Mouse (Mus musculus) intestine, postnatal 0 days (tissue): ENCODE data around the gene Hacd2. TPM values are rescaled to one million over a fixed set of nuclear protein-coding genes. Genes with fewer than 3 reads are reported as not detected.

Source experiments
- ATAC-seq: fragments of 200-750 bp; cut with Nextera tagmentation; 2 replicates; pipeline ENCODE4 v1.8.0; 2017; ENCODE audit warnings: mild to moderate bottlenecking, moderate TSS enrichment, moderate library complexity
- H3K27ac ChIP-seq: fragments of 300-500 bp; sonication (generic); 2 replicates; pipeline ENCODE4 v1.5.1; 2014; ENCODE audit warnings: mild to moderate bottlenecking, low read depth, low read length, moderate library complexity
- H3K27me3 ChIP-seq: fragments of 300-500 bp; sonication (generic); replicated peaks from 2 replicates; pipeline ENCODE4 v1.6.1; 2014; ENCODE audit warnings: low read length, mixed read lengths; ENCODE audit not compliant: control insufficient read depth, insufficient read depth
- H3K36me3 ChIP-seq: fragments of 300-500 bp; sonication (generic); 2 replicates; pipeline ENCODE4 v1.6.1; 2014; ENCODE audit warnings: mild to moderate bottlenecking, moderate library complexity; ENCODE audit not compliant: control insufficient read depth, insufficient read depth
- H3K4me1 ChIP-seq: fragments of 300-500 bp; sonication (generic); replicated peaks from 2 replicates; pipeline ENCODE4 v1.6.1; 2014; ENCODE audit warnings: antibody characterized with exemption, low read length, mixed read lengths; ENCODE audit not compliant: control insufficient read depth, insufficient read depth
- H3K4me2 ChIP-seq: fragments of 300-500 bp; sonication (generic); replicated peaks from 2 replicates; pipeline ENCODE4 v1.6.1; 2014; ENCODE audit warnings: low read depth, mild to moderate bottlenecking, moderate library complexity
- H3K4me3 ChIP-seq: fragments of 300-500 bp; sonication (generic); 2 replicates; pipeline ENCODE4 v1.5.1; 2014; ENCODE audit warnings: low read depth, low read length
- H3K9ac ChIP-seq: fragments of 300-500 bp; sonication (generic); 2 replicates; pipeline ENCODE4 v1.6.1; 2014; ENCODE audit warnings: mild to moderate bottlenecking, low read depth, low read length
- H3K9me3 ChIP-seq: fragments of 300-500 bp; sonication (generic); 2 replicates; pipeline ENCODE4 v1.6.1; 2016; ENCODE audit warnings: mixed run types; ENCODE audit not compliant: control insufficient read depth
- CTCF ChIP-seq: sonication (generic); IDR thresholded peaks from 2 replicates; pipeline ENCODE4 v1.5.1; 2016; ENCODE audit warnings: low read depth, mild to moderate bottlenecking, control low read depth, antibody characterized with exemption, moderate library complexity
- WGBS: fragments of 180-500 bp; shearing (Covaris S2); extraction: QIAGEN DNeasy Blood & Tissue Kit; methylation state at CpG from one replicate; pipeline ENCODE4 v1.1.7; 2014; 5-methylcytosine and 5-hydroxymethylcytosine counted together
- polyA plus RNA-seq: library from polyadenylated mRNA; unstranded; fragments of >200 nt; fragmentation: Nextera tagmentation; extraction: Ambion mirVana; gene quantifications from 2 replicates; pipeline ENCODE4 v1.2.1, GENCODE M21; 2015

The Hacd2 gene
- polyA plus RNA-seq, 1 experiment from 2014 or later, result 80.2 TPM

- Histone ChIP-seq H3K9ac (no peak overlapping the region), H3K9me3 (no peaks in the 10 kb centered on the region), H3K4me2 (0 out of 2 replicates have a peak overlapping the region, but pooled peaks have one; percentile 18), H3K4me1 (no peaks in the 10 kb centered on the region; the same call in 1 of the 2 replicates), H3K27me3 (no peaks in the 10 kb centered on the region), H3K36me3 (peaks cover 24% of the 10 kb centered on the region), H3K4me3 (peak overlapping the region; percentile 19), H3K27ac (peak overlapping the region; percentile 70)
- 63% methylated on average over 9 of the region's 9 CpGs for WGBS
- ATAC-seq, result peak; percentile 10; the same call in 1 of the 2 replicates
- TF ChIP-seq CTCF, result no peak
These were observed 27.5 kb upstream of the Hacd2 start for GRCm38 (mm10) chr16:34994641-34995141.

- Histone ChIP-seq H3K9me3 (no peaks in the 10 kb centered on the region), H3K27me3 (no peaks in the 10 kb centered on the region), H3K4me1 (no peaks in the 10 kb centered on the region; the same call in 1 of the 2 replicates), H3K4me3 (peak overlapping the region; percentile 10), H3K36me3 (peaks cover 24% of the 10 kb centered on the region), H3K27ac (peak overlapping the region; percentile 57), H3K9ac (peak overlapping the region; percentile 35), H3K4me2 (peak overlapping the region; percentile 44; the same call in 1 of the 2 replicates)
- 42% methylated on average over 5 of the region's 5 CpGs for WGBS
- no peak for TF ChIP-seq CTCF
- no peak for ATAC-seq
These were observed 26.1 kb upstream of the Hacd2 start for GRCm38 (mm10) chr16:34996133-34996532.

DNA sequence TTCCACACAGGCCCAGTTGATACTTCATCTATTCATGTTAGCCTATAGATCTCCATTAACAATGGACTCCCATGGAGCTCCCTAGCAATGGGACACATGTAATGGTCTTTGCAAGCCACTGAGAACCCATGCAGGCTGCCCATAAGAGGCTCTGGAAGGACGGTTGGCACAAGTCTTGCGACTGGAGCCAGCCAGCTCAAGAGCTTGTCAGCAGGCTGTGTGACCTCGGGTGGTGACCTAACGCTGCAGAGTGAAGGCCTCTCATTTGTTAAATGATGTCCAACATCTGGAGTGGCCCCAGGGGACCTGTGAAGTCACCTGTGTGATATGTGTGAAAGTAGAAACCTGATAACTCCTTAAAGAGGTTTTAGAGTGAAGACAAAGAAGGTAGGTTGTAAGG is 25.2 kb upstream of the Hacd2 start:
- Histone ChIP-seq H3K9ac (peak overlapping the region; percentile 40), H3K27me3 (no peaks in the 10 kb centered on the region), H3K27ac (peak overlapping the region; percentile 31; the same call in 1 of the 2 replicates), H3K4me1 (no peaks in the 10 kb centered on the region; the same call in 1 of the 2 replicates), H3K4me2 (peak overlapping the region; percentile 44), H3K4me3 (peak overlapping the region; percentile 10), H3K36me3 (peaks cover 24% of the 10 kb centered on the region), H3K9me3 (no peaks in the 10 kb centered on the region)
- no peak for ATAC-seq
- 67% methylated on average over 4 of the region's 4 CpGs for WGBS
- no peak for TF ChIP-seq CTCF

DNA sequence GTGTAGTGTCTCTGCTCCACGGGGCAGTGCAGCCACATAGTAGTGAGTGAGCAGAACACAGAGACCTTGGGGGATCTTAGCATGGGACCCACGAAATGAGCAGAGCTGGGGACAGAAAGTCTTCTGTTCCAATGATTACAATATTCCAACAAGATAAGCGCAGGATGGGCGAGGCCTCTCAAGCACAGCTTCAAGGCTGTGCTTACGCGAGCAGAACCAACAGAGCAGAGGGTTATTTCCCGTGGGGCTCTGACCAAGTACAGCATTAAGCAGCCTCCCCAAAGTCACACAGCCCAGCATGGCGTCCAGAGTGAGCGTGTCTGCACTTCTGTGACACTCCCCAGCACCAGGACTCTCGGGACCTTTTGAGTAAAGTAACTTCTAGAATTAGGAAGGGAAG is 24.7 kb upstream of the Hacd2 start:
- 0 out of 2 replicates have a peak, but pooled peaks have one; percentile 27 for ATAC-seq
- H3K27me3 ChIP-seq, result no peaks in the 10 kb centered on the region
- peaks cover 24% of the 10 kb centered on the region for H3K36me3 ChIP-seq
- peak overlapping the region; percentile 31 for H3K27ac ChIP-seq
- H3K4me3 ChIP-seq, result peak overlapping the region; percentile 10
- TF ChIP-seq CTCF, result no peak
- peak overlapping the region; percentile 40 for H3K9ac ChIP-seq
- H3K4me2 ChIP-seq, result peak overlapping the region; percentile 44
- WGBS, result 37% methylated on average over 10 of the region's 10 CpGs
- no peaks in the 10 kb centered on the region for H3K9me3 ChIP-seq
- no peaks in the 10 kb centered on the region; the same call in 1 of the 2 replicates for H3K4me1 ChIP-seq

GRCm38 (mm10) chr16:34999016-34999415 is 23.2 kb upstream of the Hacd2 start:
- ATAC-seq, result no peak
- 71% methylated on average over 3 of the region's 3 CpGs for WGBS
- H3K4me1 ChIP-seq, result no peaks in the 10 kb centered on the region; the same call in 1 of the 2 replicates
- no peaks in the 10 kb centered on the region for H3K9me3 ChIP-seq
- peaks cover 19% of the 10 kb centered on the region for H3K36me3 ChIP-seq
- H3K27me3 ChIP-seq, result no peaks in the 10 kb centered on the region
- no peak overlapping the region for H3K9ac ChIP-seq
- no peak overlapping the region for H3K4me3 ChIP-seq
- H3K27ac ChIP-seq, result no peak overlapping the region
- no peak for TF ChIP-seq CTCF
- no peak overlapping the region for H3K4me2 ChIP-seq

DNA sequence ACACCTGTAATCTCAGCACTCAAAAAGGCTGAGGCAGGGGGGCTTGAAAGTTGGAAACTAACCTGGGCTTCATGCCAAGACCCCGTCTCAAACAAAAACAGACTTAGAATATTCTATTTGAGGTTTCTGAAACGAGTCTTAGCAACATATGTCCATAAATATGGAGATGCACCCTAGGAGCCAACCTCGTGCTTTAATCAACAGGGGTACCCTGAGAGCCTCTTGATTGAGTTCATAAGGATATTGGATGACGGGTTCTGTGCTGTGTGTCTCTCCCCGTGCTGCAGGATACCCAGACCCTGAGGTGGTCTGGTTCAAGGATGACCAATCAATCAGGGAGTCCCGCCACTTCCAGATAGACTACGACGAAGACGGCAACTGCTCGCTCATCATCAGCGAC is 22.2 kb upstream of the Hacd2 start:
- no peak for TF ChIP-seq CTCF
- no peak for ATAC-seq
- no peak overlapping the region for H3K4me3 ChIP-seq
- 59% methylated on average over 11 of the region's 11 CpGs for WGBS
- no peaks in the 10 kb centered on the region for H3K27me3 ChIP-seq
- H3K4me2 ChIP-seq, result no peak overlapping the region
- no peak overlapping the region for H3K9ac ChIP-seq
- peaks cover 19% of the 10 kb centered on the region for H3K36me3 ChIP-seq
- H3K27ac ChIP-seq, result no peak overlapping the region
- no peaks in the 10 kb centered on the region; the same call in 1 of the 2 replicates for H3K4me1 ChIP-seq
- no peaks in the 10 kb centered on the region for H3K9me3 ChIP-seq
